Mouse (Mus musculus): ENCODE data around the gene Vps54.
A peak's percentile ranks its signal among the peaks of the same experiment; 100 is the strongest.

Gene Vps54

DNA sequence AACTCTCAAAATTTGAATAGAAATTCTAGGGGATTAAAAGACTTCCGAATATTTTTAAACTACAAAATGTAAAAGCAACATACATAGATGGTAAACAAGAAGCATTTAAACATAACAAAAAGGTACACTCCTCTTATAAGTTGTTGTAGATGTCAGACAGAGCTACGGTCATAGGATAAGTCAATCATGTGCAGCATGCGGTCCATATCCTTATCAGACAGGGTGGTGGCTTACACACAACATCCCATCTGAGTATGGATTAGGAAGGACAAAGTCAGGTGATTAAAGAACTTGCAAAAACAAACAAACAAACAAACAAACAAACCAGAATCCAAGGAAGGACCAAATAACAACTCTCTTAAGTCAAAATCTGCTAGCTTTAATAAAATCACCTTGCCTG is 106.9 kb downstream of the Vps54 start:
- no peak for DNase-seq

DNA sequence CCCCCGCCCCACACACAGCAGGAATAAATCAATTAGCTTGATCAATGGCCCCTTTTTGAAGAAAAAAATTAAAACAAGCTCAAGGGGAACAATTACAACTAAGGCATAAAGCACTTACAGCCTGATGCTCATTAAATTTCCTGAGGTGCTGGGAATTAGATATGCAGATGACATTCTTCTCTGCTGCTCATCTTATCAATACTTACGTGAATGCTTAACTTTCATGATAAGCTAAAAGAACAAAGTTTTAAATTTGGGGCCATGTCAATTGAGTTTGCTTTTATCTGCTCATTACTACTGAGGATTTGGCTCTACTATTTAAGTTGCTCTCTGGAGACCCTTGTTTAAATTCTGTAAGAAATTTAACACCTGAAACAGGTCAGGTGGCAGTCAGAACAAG is 109.8 kb downstream of the Vps54 start:
- no peak for DNase-seq

DNA sequence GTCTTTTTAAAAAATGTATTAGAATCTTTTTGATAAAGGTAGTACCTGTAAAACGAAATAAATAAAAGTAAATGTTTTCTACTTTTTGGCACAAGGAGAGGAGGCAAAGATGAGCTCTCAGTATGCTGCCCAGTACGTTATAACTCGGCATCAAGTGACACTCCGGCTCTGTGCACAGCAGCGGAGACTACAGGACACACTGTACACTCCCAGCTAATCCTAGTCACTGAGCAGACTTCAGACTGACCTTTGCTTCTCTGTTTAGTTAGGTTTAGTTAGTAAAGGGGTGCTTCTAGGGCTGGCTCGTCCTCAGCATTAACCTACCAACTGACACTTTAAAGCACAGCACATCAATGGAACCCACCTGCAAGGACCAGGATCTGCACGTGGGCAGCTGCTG is 112.2 kb downstream of the Vps54 start:
- DNase-seq = no peak

DNA sequence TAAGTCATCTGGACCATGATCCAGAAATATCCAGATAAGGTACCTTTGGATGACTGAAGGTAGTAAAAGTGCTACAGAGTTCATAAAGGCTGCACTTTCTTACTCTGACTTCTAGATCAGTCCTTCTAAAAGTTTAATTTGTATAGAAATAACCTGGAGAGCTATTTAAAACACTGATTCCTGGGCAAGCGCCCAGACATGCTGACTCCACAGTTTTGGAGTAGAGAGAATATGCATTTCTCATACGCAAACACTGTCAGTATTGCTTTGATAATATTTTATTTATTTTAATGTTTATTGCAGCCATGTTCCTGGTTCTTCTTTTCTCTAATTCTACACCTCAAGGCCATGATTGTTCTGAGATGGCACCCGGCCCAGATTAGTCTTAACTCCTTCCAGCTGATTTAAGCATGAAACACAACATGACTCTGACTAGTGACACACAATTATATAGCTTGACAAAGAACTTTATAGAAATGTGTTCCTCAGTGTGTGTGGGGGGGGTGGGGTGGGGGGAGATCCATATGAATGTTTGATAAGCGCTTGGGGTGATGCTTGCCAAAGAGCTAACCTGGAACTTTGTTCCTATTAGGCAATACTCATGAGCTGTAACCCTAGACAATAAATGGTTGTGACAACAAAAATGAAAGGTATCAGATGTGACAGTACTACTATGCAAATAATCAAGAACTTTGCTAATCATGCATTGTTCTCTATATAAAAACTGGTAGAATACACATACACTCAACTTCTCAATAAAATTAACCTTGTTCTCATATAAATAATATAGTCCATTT is 124.3 kb downstream of the Vps54 start:
- DNase-seq = no peak

DNA sequence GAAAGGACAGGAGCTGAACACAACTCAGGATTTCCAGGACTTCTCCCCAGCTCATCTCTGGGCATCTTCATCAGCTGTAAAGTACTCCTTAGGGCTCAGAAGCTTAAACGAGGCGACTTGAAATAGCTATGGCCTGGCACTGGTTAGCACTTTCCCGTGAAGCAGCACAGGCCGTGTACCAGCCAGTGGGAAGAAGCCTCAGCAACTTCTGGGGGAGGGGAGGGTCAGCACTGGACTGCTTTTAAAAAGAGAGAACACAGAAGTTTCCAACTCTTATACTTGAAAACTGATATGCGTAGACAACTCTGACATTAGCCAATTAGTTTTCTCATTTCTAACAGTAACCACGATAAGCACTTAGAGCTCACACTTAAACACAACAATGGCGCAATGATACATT is 129.4 kb downstream of the Vps54 start:
- no peak for DNase-seq

DNA sequence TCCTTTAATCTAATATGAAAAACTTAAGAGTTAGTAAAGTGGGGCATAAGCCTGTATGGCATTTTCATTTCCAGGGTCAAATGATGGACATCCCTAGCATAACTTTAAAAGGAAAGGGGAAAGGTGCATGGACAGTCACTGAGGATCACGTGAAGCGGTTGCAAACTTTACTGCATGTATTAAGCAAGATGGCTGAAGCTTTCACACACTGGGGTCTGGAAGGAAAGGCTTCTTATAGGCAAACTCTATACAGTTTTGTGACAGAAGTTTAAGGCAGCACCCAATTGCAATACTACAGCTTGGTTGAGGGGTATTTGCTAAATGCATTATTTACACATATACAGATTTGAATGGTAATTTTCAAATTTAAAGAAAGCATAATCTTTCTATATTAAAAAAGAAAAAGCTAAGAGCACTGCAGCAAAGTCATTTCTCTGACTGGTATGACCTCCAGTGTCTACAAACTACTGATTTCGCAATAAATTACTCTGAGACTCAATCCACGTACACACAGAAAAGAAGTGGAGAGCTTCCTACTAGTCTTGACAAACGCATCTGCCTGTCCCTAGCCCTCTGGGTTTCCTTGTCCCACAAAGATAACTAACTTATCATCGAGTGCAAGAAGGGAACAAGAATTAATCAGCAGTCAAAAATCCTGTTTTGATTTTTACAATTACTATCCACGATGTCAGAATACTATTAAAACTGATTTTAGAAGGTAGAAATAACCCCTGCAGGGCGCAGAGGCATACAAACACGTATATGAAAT is 130.4 kb downstream of the Vps54 start:
- DNase-seq = no peak

DNA sequence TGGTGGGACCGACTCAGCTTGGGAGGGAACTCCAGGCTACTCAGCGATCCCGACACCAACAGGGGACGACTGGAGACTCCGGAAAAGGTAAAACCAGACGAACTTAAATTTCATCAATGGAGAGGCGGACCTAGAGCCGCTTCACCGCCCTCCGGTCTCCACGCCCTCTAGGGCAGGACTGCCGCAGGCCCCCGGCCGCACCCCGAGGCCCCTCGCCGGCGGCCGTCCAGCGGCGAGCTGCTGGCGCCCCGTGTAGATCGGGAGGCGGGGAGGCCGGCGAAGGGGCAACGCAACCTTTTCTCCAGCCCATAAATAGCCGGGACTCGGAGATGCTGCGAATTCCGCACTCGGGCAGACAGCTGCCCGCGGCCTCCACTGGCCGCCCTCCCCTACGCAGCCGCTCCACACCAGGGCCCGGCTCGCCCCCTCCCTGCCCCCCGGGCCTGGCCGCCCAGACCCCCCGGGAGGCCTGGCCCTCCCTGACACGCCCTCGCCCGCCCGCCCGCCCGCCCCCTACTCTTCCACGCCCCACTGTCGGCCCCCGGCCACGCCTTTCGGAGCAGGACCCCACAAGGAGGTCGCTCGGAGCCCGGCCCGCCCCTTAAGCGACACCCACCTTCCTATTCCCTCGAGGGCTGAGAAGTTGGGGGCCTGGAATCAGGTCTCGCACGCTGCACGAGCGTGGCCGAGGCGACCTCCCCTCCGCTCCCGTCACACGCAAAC is 131.5 kb downstream of the Vps54 start:
- DNase-seq = peak; percentile 86

All from thymus, postnatal 4 days (tissue).